Mouse (Mus musculus): ENCODE results near the gene Cped1. TPM values are rescaled to one million over a fixed set of nuclear protein-coding genes. Genes with fewer than 3 reads are reported as not detected.

Gene Cped1
- 3.2 and 4.4 TPM in 2 replicates for polyA plus RNA-seq (2015; fragmentation: Nextera tagmentation; extraction: Ambion mirVana)

- peaks cover 12% of the 10 kb centered on the region for H3K27me3 ChIP-seq (replicated peaks; ENCODE audit: control insufficient read depth, insufficient read depth, low read length)
- peaks cover 15% of the 10 kb centered on the region for H3K4me1 ChIP-seq (replicated peaks; ENCODE audit: control insufficient read depth, insufficient read depth, low read length)
- H3K4me3 ChIP-seq (replicated peaks; ENCODE audit: low read length): peak within 1 kb of the TSS; percentile 52
- no peaks in the 10 kb centered on the region for H3K9me3 ChIP-seq (ENCODE audit: control insufficient read depth, low read length)
- no peak within 1 kb of the TSS for H3K27ac ChIP-seq (ENCODE audit: low read length)
- peak; percentile 84 for ATAC-seq
- WGBS: under 1% methylated on average over 38 of the region's 38 CpGs
- H3K4me2 ChIP-seq (ENCODE audit: low read length): peak within 1 kb of the TSS; percentile 98
- peak within 1 kb of the TSS; percentile 53 for H3K9ac ChIP-seq (replicated peaks; ENCODE audit: low read depth, low read length)
- H3K36me3 ChIP-seq (ENCODE audit: control insufficient read depth, insufficient read depth): no peaks in the 10 kb centered on the region
Measured at GRCm38 (mm10) chr6:21985732-21986540, at the start of gene Cped1. TSS of gene Cped1 (plus strand) at chr6:21985916.

- Histone ChIP-seq H3K4me2 (ENCODE audit: low read length) (no peak overlapping the region), H3K4me1 (replicated peaks; ENCODE audit: control insufficient read depth, insufficient read depth, low read length) (no peaks in the 10 kb centered on the region), H3K27ac (ENCODE audit: low read length) (no peak overlapping the region), H3K4me3 (replicated peaks; ENCODE audit: low read length) (no peak overlapping the region), H3K9ac (replicated peaks; ENCODE audit: low read depth, low read length) (no peak overlapping the region), H3K36me3 (ENCODE audit: control insufficient read depth, insufficient read depth) (no peaks in the 10 kb centered on the region), H3K9me3 (ENCODE audit: control insufficient read depth, low read length) (no peaks in the 10 kb centered on the region), H3K27me3 (replicated peaks; ENCODE audit: control insufficient read depth, insufficient read depth, low read length) (no peaks in the 10 kb centered on the region)
- no peak for ATAC-seq
- 85% methylated on average over 4 of the region's 4 CpGs for WGBS
Measured at GRCm38 (mm10) chr6:21937981-21938635, 47.6 kb upstream of the Cped1 start.

DNA sequence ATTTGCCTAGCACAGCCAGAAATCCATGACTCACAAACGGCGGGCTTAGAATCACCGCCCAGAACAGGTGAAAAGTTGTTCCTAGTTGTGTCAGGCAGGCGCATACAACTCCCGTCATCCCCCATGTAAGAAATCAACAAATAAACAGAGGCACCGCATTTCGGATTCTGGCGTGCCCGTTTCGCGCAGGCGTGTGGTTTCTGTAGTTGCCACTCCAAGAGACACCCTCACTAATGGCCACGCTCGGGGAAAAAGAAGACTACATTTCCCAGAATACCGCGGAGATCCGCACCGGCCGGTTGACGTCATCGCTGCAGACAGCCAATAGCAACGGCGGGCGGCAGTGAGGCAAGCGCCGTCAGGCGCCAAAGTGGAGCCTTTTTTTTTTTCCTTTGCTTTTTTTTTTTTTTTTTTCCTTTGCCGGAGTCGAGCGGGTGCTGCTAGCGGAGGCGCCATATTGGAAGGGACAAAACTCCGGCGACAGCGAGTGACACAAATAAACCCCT lies 36.4 kb upstream of the Cped1 start, which contains the start of gene Ing3:
Gene Ing3, plus strand, starts transcription at position 346 of the 506 bp plus-strand sequence.
- Histone ChIP-seq H3K27me3 (replicated peaks; ENCODE audit: control insufficient read depth, insufficient read depth, low read length) (no peaks in the 10 kb centered on the region), H3K36me3 (ENCODE audit: control insufficient read depth, insufficient read depth) (0 out of 2 replicates have a peak, but pooled peaks cover 3% of the 10 kb centered on the region), H3K9ac (replicated peaks; ENCODE audit: low read depth, low read length) (peak within 1 kb of the TSS; percentile 94), H3K27ac (ENCODE audit: low read length) (peak within 1 kb of the TSS; percentile 99), H3K4me2 (ENCODE audit: low read length) (peak within 1 kb of the TSS; percentile 70), H3K4me1 (replicated peaks; ENCODE audit: control insufficient read depth, insufficient read depth, low read length) (peaks cover 10% of the 10 kb centered on the region), H3K4me3 (replicated peaks; ENCODE audit: low read length) (peak within 1 kb of the TSS; percentile 94), H3K9me3 (ENCODE audit: control insufficient read depth, low read length) (no peaks in the 10 kb centered on the region)
- ATAC-seq: peak; percentile 98
- 0% methylated on average over 35 of the region's 35 CpGs for WGBS

DNA sequence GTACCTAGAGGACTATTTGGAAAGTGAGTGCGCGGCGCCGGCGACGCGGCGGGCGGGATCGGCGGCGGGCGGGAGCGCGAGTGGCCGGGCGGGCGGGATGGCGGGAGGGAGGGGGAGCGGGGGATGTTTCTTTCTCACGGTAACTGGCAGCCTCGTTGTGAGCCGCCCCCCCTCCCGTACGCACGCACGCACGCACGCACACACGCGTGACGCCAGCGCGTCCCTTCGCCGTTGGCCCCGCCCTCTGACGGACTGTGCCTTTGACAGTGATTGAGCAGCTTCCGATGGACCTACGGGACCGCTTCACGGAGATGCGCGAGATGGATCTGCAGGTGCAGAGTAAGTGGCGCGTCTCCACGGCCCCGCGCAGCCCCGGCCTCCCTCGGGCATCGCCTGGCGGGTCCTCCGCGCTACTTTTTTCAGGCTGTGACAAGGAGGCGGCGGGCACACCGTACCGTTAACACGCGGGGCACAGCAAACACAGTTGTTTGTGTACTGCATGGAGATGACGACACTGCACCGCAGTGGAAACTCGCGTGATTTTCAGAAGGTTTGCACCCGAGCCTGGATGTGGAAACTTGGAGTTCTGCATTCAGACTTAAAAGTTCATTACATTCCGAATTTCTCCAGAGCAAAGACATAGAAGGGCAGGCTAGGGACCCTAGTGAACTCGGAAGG lies 35.8 kb upstream of the Cped1 start:
- under 1% methylated on average over 57 of the region's 68 CpGs for WGBS
- H3K4me3 ChIP-seq (replicated peaks; ENCODE audit: low read length): peak overlapping the region; percentile 94
- H3K4me2 ChIP-seq (ENCODE audit: low read length): peak overlapping the region; percentile 70
- no peaks in the 10 kb centered on the region for H3K27me3 ChIP-seq (replicated peaks; ENCODE audit: control insufficient read depth, insufficient read depth, low read length)
- peaks cover 10% of the 10 kb centered on the region for H3K4me1 ChIP-seq (replicated peaks; ENCODE audit: control insufficient read depth, insufficient read depth, low read length)
- H3K36me3 ChIP-seq (ENCODE audit: control insufficient read depth, insufficient read depth): 0 out of 2 replicates have a peak, but pooled peaks cover 3% of the 10 kb centered on the region
- ATAC-seq: peak; percentile 95
- peak overlapping the region; percentile 94 for H3K9ac ChIP-seq (replicated peaks; ENCODE audit: low read depth, low read length)
- no peaks in the 10 kb centered on the region for H3K9me3 ChIP-seq (ENCODE audit: control insufficient read depth, low read length)
- H3K27ac ChIP-seq (ENCODE audit: low read length): peak overlapping the region; percentile 99

- no peak for ATAC-seq
- peak overlapping the region; percentile 94 for H3K9ac ChIP-seq (replicated peaks; ENCODE audit: low read depth, low read length)
- H3K4me2 ChIP-seq (ENCODE audit: low read length): peak overlapping the region; percentile 70
- H3K9me3 ChIP-seq (ENCODE audit: control insufficient read depth, low read length): no peaks in the 10 kb centered on the region
- peaks cover 5% of the 10 kb centered on the region for H3K36me3 ChIP-seq (ENCODE audit: control insufficient read depth, insufficient read depth)
- WGBS: 67% methylated on average over 2 of the region's 2 CpGs
- peaks cover 10% of the 10 kb centered on the region for H3K4me1 ChIP-seq (replicated peaks; ENCODE audit: control insufficient read depth, insufficient read depth, low read length)
- H3K27ac ChIP-seq (ENCODE audit: low read length): no peak overlapping the region
- H3K4me3 ChIP-seq (replicated peaks; ENCODE audit: low read length): peak overlapping the region; percentile 94
- no peaks in the 10 kb centered on the region for H3K27me3 ChIP-seq (replicated peaks; ENCODE audit: control insufficient read depth, insufficient read depth, low read length)
Measured at GRCm38 (mm10) chr6:21950676-21951075, 35.0 kb upstream of the Cped1 start.

DNA sequence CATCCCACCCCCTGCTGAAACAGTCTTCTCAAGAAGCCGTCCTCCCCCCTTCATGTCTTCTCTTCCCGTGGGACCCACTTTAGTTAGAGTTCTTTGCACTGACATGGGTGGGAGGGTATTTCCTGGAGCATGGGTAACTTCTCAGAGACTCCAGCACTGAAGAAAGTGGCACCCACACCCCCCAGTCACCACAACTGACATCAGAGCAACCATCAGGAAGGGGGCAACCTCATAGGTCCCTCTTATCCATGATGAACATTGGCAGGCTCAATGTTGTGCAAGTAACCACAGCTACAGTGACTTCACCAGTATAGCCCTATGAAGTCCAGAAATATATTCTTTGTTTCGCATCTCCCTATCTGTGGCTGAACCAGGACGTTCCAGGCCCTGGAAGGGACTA lies 30.2 kb upstream of the Cped1 start:
- Histone ChIP-seq H3K4me2 (ENCODE audit: low read length) (no peak overlapping the region), H3K36me3 (ENCODE audit: control insufficient read depth, insufficient read depth) (peaks cover 9% of the 10 kb centered on the region), H3K27ac (ENCODE audit: low read length) (no peak overlapping the region), H3K27me3 (replicated peaks; ENCODE audit: control insufficient read depth, insufficient read depth, low read length) (no peaks in the 10 kb centered on the region), H3K4me1 (replicated peaks; ENCODE audit: control insufficient read depth, insufficient read depth, low read length) (peaks cover 9% of the 10 kb centered on the region), H3K4me3 (replicated peaks; ENCODE audit: low read length) (no peak overlapping the region), H3K9me3 (ENCODE audit: control insufficient read depth, low read length) (no peaks in the 10 kb centered on the region), H3K9ac (replicated peaks; ENCODE audit: low read depth, low read length) (no peak overlapping the region)
- WGBS: 87% methylated on average over 4 of the region's 4 CpGs
- no peak for ATAC-seq

GRCm38 (mm10) chr6:21958922-21959321 lies 26.8 kb upstream of the Cped1 start:
- Histone ChIP-seq H3K36me3 (ENCODE audit: control insufficient read depth, insufficient read depth) (peaks cover 7% of the 10 kb centered on the region), H3K4me1 (replicated peaks; ENCODE audit: control insufficient read depth, insufficient read depth, low read length) (no peaks in the 10 kb centered on the region), H3K9me3 (ENCODE audit: control insufficient read depth, low read length) (no peaks in the 10 kb centered on the region), H3K4me2 (ENCODE audit: low read length) (no peak overlapping the region), H3K27me3 (replicated peaks; ENCODE audit: control insufficient read depth, insufficient read depth, low read length) (no peaks in the 10 kb centered on the region), H3K9ac (replicated peaks; ENCODE audit: low read depth, low read length) (no peak overlapping the region), H3K27ac (ENCODE audit: low read length) (no peak overlapping the region), H3K4me3 (replicated peaks; ENCODE audit: low read length) (no peak overlapping the region)
- ATAC-seq: no peak
- 84% methylated on average over 4 of the region's 4 CpGs for WGBS

DNA sequence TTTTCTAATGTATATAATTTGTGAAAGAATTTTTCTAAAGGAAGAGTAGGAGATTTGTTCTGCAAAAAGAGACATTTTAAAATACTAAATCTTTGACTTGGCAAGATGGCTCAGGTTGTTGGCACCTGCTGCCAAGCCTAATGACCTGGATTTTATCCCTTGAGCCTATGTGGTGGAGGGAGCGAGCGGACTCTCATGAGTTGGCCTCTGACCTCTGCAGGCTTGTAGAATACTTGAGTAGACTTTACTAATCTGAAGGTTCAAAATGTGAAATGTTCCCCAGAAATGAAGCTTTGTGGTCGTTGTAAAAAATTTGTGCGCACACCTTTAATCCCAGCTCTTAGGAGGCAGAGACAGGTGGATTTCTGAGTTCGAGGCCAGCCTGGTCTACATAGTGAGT lies 25.8 kb upstream of the Cped1 start:
- Histone ChIP-seq H3K9ac (replicated peaks; ENCODE audit: low read depth, low read length) (no peak overlapping the region), H3K4me2 (ENCODE audit: low read length) (no peak overlapping the region), H3K9me3 (ENCODE audit: control insufficient read depth, low read length) (no peaks in the 10 kb centered on the region), H3K4me3 (replicated peaks; ENCODE audit: low read length) (no peak overlapping the region), H3K27me3 (replicated peaks; ENCODE audit: control insufficient read depth, insufficient read depth, low read length) (no peaks in the 10 kb centered on the region), H3K4me1 (replicated peaks; ENCODE audit: control insufficient read depth, insufficient read depth, low read length) (no peaks in the 10 kb centered on the region), H3K27ac (ENCODE audit: low read length) (no peak overlapping the region), H3K36me3 (ENCODE audit: control insufficient read depth, insufficient read depth) (peaks cover 6% of the 10 kb centered on the region)
- no peak for ATAC-seq
- WGBS: 96% methylated on average over 5 of the region's 5 CpGs

- WGBS: 86% methylated on average over 2 of the region's 2 CpGs
- ATAC-seq: no peak
- no peaks in the 10 kb centered on the region for H3K27me3 ChIP-seq (replicated peaks; ENCODE audit: control insufficient read depth, insufficient read depth, low read length)
Measured at GRCm38 (mm10) chr6:21977532-21977931, 8.2 kb upstream of the Cped1 start.

More at GRCm38 (mm10) chr6:21977532-21977931, 8.2 kb upstream of the Cped1 start:
- H3K36me3 ChIP-seq (ENCODE audit: control insufficient read depth, insufficient read depth): peaks cover 14% of the 10 kb centered on the region
- no peak overlapping the region for H3K9ac ChIP-seq (replicated peaks; ENCODE audit: low read depth, low read length)
- H3K4me1 ChIP-seq (replicated peaks; ENCODE audit: control insufficient read depth, insufficient read depth, low read length): 0 out of 2 replicates have a peak, but pooled peaks cover 3% of the 10 kb centered on the region
- H3K9me3 ChIP-seq (ENCODE audit: control insufficient read depth, low read length): no peaks in the 10 kb centered on the region
- no peak overlapping the region for H3K4me3 ChIP-seq (replicated peaks; ENCODE audit: low read length)
- no peak overlapping the region for H3K27ac ChIP-seq (ENCODE audit: low read length)
- H3K4me2 ChIP-seq (ENCODE audit: low read length): no peak overlapping the region

All from forebrain, embryonic 16.5 days (tissue).